Mouse (Mus musculus) retina, embryonic 14.5 days (tissue): ENCODE measurements around the gene Cript.

Experiments
- DNase-seq: peaks from one replicate; pipeline ENCODE4 v3.0.0-alpha.2; 2015; ENCODE audit warnings: low spot score

Cript gene

DNA sequence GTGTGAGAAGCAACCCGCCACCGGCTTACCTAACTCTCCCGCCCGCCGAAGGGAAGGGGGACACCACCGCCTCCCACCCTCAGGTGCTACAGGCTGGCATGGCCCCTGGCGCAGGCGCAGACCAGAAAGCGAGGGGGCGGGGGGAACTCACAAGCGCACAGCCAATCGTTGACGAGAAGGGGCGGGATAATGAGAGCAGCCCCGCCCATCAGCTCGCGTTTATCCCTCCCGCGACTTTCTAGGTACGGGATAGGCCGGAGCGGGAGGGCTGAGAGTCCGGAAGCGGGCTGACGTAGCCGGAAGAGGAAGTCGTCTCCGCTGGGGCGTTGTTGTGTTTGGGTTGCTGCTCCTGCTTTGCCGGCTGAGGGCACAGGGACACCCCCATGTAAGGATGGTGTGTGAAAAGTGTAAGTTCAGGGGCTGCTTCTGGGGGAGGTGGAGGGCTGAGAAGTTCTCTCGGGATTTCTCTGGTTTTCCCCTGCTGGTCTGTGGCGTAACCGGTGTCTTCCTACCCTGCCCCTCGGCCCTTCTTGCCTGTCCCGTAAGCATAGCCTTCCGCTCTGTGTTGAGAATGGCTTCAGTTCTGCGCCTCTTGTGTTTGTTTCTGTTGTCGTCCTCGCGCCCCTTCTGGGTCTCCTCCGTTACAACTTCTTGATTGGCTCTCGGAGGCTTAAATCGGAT lies at the start of gene Cript, which contains the start of gene Pigf:
Gene Cript (plus strand): TSS at position 282 of the 681 bp plus-strand sequence.
Gene Pigf (minus strand): TSS at position 138 of the 681 bp plus-strand sequence.
- peak; percentile 99 for DNase-seq

DNA sequence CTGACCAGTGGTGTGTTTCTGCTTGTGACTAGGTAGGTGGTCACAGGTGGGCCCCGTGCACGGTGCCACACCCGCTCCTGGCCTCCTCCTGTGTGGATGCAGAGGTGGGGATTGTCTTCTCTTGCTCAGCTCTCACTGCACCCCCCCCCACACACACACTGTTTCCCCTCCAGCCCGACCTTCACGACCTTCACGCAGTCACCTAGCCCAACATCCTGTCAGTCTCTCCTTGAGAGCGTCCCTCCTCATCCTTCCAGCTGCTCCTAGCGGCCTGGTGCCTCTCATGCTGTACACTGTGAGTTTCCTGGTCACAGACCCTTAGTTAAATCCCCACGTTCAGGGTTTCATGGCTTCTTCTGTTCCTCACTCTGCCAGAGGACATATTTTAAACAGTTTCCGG lies 49.0 kb upstream of the Cript start:
- no peak for DNase-seq

- DNase-seq = no peak
These were observed 46.9 kb upstream of the Cript start for GRCm38 (mm10) chr17:86978496-86978895.

- no peak for DNase-seq
These were observed 44.1 kb upstream of the Cript start for GRCm38 (mm10) chr17:86981205-86981604.

GRCm38 (mm10) chr17:86981701-86982100 lies 43.6 kb upstream of the Cript start:
- DNase-seq = no peak

DNA sequence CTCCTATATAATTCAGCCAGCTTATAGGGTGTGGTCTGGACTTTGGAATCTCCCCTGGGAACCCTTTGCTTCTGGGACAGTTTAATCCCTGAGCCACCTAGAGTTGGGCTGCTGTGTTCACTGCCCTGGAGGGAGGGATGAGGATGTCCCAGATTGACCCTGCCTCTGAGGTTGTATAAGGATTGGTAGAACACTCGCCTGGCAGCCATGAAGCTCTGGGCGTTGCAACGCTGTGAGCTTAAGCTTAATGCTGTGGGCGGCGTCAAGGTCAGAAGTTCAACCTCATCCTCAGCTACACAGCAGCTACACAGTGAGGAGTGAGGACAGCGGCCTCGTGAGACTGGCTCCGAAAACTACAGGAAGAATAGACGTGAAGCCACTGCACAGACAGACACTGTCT lies 42.9 kb upstream of the Cript start:
- DNase-seq = no peak

GRCm38 (mm10) chr17:86986449-86987138 lies 38.8 kb upstream of the Cript start:
- DNase-seq = no peak

- DNase-seq = no peak
These were observed 37.2 kb upstream of the Cript start for GRCm38 (mm10) chr17:86988161-86988560.

- peak; percentile 43 for DNase-seq
These were observed 36.7 kb upstream of the Cript start for GRCm38 (mm10) chr17:86988601-86989184.

DNA sequence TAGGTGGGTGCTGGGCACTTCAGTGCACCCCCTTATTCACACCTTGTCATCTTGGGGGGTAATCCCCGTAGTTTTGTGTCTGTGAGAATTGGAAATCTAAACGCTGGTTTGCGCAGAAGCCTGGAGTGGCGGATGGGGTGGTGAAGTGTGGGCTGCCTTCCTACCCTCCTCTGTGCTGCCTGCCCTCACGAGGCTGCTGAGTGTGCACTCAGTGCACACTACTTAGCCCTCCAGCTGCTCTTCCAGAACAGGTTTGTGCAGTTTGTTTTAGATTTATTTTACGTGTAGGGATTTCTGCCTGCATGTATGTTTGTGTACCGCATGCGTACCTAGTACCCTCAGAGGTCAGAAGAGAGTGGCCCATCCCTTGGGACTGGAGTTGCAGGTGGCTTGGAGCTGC lies 34.0 kb upstream of the Cript start:
- DNase-seq = no peak

DNA sequence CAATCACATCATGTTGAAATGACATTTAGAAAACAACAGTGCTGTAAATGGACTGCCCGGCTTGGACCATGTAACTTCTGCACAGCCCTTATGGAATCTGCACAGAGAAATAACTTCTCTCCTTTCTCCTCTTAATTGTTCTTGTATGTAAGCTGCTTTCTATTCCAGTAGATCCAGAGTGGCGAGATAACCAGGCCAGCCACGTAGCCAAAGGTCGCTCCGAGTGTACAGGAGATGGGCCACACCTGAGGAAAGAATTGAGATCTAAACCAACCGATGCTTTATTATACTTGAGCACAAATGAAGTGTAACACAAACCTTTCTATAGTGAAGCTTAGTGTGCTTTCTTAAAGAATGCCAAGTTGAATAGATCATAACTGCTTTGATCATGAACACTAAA lies 28.0 kb upstream of the Cript start:
- DNase-seq = no peak

DNA sequence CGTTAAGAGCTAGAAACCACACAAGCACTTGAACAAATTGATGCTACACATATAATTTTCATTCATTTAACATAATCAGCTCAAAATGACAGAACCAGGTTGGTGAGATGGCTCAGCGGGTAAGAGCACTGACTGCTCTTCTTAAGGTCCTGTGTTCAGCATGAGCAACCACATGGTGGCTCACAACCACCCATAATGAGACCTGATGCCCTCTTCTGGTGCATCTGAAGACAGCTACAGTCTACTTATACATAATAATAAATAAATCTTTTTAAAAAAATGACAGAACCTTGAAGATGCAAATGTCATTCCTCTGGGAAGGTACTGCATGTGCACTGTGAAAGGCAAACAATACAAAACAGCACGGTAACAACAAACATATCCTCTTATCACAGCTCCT lies 16.4 kb upstream of the Cript start:
- DNase-seq = no peak

DNA sequence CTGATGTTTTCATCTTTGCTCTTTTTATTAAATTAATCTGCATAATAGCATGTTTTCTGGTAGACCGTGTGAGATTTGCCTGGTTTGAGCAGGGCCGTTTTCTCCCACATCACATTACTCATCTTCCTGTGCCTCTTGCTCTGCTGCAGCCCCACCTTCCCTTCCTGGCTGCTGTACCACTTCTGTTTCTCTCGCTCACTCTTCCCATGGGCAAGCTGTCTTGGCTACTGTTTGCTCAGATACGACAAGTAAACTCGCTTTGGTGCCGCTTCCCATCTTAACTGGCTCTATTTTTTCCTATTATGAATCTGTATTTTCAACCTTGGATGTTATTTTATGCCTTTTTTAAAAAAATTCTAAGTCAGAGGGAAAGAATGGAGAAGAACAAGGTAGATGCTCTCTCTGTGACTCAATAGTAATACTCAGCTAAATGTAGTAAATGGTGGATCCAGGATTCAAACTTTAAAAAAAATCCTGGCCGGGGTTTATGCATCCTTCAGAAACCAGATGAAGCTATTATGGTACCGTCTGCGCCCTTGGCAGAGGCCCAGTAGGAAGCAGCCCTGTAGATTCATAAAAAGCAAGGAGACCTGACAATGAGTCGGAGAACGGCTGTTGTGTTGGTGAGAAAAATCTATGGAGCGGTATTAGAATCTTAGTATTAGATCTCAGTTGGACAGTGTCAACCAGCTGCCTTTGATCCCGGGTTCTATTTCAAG lies 13.9 kb upstream of the Cript start:
- no peak for DNase-seq

DNA sequence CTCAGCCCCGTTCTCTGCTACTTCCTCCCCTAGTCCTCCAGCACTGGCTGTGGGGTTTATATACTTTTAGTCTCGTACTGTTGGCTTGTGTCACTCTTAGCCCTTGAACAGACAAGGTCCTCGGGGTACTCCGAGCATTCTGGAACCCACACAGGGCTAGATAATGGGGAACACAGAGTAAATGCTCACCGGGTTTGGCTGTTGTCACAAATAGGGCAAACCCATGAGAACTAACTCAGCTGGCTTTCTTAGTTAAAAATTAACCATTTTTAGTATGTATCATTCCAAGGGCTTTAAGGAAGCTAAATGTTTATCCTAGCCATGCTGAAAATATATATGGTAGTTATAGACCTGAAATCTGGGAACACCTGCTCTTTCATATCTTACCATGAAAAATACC lies 5.7 kb upstream of the Cript start:
- DNase-seq = no peak

- peak; percentile 11 for DNase-seq
These were observed 683 bp upstream of the Cript start for GRCm38 (mm10) chr17:87024491-87025242.

DNA sequence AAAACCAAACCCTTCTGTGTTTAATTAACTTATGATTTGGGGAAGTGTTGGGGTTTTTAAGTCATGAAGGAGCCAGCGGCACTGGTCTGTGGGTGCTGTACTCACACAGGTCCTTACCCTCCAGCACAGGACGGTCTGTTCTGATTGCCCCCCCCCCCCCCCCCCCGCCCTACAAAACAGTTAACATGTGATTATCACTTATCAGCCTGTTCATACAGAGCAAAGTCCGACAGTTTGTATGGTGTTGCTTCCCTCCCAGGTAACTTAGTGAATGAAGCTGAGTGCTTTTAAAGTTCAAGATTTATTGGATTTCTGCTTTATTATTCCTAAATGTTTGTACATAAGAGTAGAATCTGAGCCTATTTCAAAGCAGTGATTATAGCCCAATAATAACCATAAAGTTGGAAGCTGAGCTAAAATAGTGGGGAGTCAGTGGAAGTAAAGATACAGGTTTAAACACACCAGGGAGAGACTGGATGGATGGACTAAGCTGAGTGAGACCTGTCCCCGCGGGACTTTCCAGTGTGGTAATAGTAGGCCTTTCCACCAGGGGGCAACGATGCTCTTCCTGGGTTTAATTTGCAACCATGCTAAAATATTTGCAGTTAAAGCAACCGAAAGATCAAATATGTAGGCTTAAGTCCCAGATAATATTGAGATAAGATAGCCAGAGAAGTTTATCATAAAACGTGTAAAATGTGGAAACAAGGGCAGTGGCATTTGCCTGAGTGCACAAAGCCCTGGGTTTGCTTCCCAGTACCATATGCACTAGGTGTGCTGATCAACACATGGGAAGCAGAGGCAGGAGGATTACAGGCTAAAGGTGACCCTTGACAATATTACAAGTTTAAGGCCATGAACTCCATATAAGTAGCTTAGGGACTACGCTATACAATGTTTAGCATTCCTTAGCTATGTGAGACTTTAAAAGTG lies 11.1 kb downstream of the Cript start:
- peak; percentile 77 for DNase-seq

DNA sequence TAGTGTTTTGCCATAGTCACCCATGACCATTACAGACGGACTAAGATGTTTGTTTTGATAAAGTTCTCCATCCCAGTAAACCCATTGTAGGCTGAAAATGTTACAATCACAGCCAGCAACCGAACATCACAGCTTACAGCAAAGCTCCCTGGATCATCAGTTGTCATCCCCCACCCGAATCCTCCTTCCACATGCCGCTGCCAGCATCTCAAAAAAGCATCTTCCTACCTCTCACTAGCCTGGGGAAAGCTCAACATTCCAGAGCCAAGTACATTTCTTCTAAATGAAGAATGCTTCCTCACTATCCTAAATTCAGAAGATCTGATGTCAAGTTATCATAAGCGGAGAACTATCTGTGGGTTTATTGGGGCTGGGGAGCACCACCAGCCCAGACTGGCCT lies 13.1 kb downstream of the Cript start:
- no peak for DNase-seq

GRCm38 (mm10) chr17:87041739-87042138 lies 16.4 kb downstream of the Cript start:
- DNase-seq = no peak

- DNase-seq = peak; percentile 99
These were observed 19.0 kb downstream of the Cript start for GRCm38 (mm10) chr17:87044364-87044763.

DNA sequence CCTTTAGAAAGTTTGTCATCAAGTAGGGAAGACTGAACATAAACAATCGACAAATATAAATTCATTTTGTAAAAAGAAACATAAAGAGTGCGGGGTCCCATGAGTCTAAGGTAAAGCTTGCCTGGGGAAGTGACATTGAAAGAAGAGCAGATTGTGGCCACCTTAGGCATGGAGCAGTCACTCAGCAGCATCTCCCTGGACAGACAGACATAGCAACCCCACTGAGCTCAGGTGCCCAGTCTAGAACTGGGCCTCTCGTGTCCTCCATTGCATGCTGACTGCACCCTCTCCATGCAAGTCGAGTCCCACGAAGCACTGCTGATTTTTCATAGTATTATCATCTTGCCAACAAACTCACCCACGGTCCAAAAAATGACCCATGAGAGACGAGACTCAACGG lies 19.4 kb downstream of the Cript start:
- no peak for DNase-seq

GRCm38 (mm10) chr17:87049696-87050095 lies 24.3 kb downstream of the Cript start:
- no peak for DNase-seq
